Mouse (Mus musculus): ENCODE data around the gene Pde4d. TPM values are rescaled to one million over a fixed set of nuclear protein-coding genes. Genes with fewer than 3 reads are reported as not detected.
"Not testable (repeated sequence)": the region's sequence is repeated elsewhere in the genome, so short reads cannot be mapped to it uniquely, and the experiment has no call there.

The Pde4d gene
- polyA plus RNA-seq, 2 experiments: 11.7 to 17.3 TPM

DNA sequence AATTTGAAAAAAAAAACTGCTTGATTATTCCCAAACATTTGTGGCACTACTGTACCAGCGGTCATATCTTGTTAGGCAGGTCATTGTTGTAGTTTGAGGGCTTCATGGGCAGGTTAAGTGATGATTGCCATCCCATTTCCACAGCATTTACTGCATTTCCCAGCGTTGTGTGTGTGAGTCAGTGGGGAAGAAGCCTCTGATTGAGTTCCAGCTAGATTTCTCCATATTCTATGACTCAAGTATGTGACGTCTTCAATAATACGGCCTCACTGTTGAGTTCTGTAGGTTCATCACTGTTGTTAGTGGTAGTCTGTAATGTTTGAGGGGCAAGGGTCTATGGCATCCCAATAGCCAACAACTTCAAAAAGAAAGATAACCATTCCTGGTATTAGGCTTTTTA is 255.7 kb downstream of the Pde4d start:
- Histone ChIP-seq H3K4me1 (ENCODE audit: control insufficient read depth, insufficient read depth, low read length) (no peaks in the 10 kb centered on the region), H3K4me3 (replicated peaks; ENCODE audit: low read length) (no peak overlapping the region), H3K9me3 (ENCODE audit: control insufficient read depth, low read length) (no peaks in the 10 kb centered on the region), H3K9ac (ENCODE audit: low read depth, low read length, severe bottlenecking) (no peak overlapping the region), H3K27me3 (ENCODE audit: control insufficient read depth, insufficient read depth, low read length) (no peaks in the 10 kb centered on the region), H3K4me2 (replicated peaks; ENCODE audit: low read depth, low read length, severe bottlenecking) (no peak overlapping the region), H3K36me3 (ENCODE audit: control insufficient read depth, insufficient read depth, low read length) (no peaks in the 10 kb centered on the region), H3K27ac (replicated peaks; ENCODE audit: low read depth, low read length) (no peak overlapping the region)
- DNase-seq (ENCODE audit: low spot score): no peak
- ATAC-seq (ENCODE audit: low FRiP score, low read depth): no peak
- no peak for TF ChIP-seq POLR2A (IDR thresholded peaks at IDR 0.05; ENCODE audit: borderline replicate concordance, extremely low read depth, insufficient read depth, insufficient read length)
- 83% methylated on average over 4 of the region's 4 CpGs for WGBS

GRCm38 (mm10) chr13:108714032-108714431 is 264.3 kb downstream of the Pde4d start:
- Histone ChIP-seq H3K27me3 (ENCODE audit: control insufficient read depth, insufficient read depth, low read length) (no peaks in the 10 kb centered on the region), H3K9me3 (ENCODE audit: control insufficient read depth, low read length) (no peaks in the 10 kb centered on the region), H3K4me2 (replicated peaks; ENCODE audit: low read depth, low read length, severe bottlenecking) (no peak overlapping the region), H3K4me3 (replicated peaks; ENCODE audit: low read length) (no peak overlapping the region), H3K4me1 (ENCODE audit: control insufficient read depth, insufficient read depth, low read length) (no peaks in the 10 kb centered on the region), H3K36me3 (ENCODE audit: control insufficient read depth, insufficient read depth, low read length) (no peaks in the 10 kb centered on the region), H3K27ac (replicated peaks; ENCODE audit: low read depth, low read length) (no peak overlapping the region), H3K9ac (ENCODE audit: low read depth, low read length, severe bottlenecking) (no peak overlapping the region)
- ATAC-seq (ENCODE audit: low FRiP score, low read depth) (no peak), DNase-seq (ENCODE audit: low spot score) (no peak)
- TF ChIP-seq POLR2A (IDR thresholded peaks at IDR 0.05; ENCODE audit: borderline replicate concordance, extremely low read depth, insufficient read depth, insufficient read length): no peak
- 82% methylated on average over 3 of the region's 3 CpGs for WGBS

GRCm38 (mm10) chr13:108715029-108715428 is 265.3 kb downstream of the Pde4d start:
- TF ChIP-seq POLR2A (IDR thresholded peaks at IDR 0.05; ENCODE audit: borderline replicate concordance, extremely low read depth, insufficient read depth, insufficient read length): no peak
- 78% methylated on average over 3 of the region's 3 CpGs for WGBS
- no peak for DNase-seq (ENCODE audit: low spot score)
- Histone ChIP-seq H3K9ac (ENCODE audit: low read depth, low read length, severe bottlenecking) (no peak overlapping the region), H3K36me3 (ENCODE audit: control insufficient read depth, insufficient read depth, low read length) (no peaks in the 10 kb centered on the region), H3K4me3 (replicated peaks; ENCODE audit: low read length) (no peak overlapping the region), H3K27ac (replicated peaks; ENCODE audit: low read depth, low read length) (no peak overlapping the region), H3K4me2 (replicated peaks; ENCODE audit: low read depth, low read length, severe bottlenecking) (no peak overlapping the region), H3K27me3 (ENCODE audit: control insufficient read depth, insufficient read depth, low read length) (no peaks in the 10 kb centered on the region), H3K9me3 (ENCODE audit: control insufficient read depth, low read length) (no peaks in the 10 kb centered on the region), H3K4me1 (ENCODE audit: control insufficient read depth, insufficient read depth, low read length) (no peaks in the 10 kb centered on the region)
- no peak for ATAC-seq (ENCODE audit: low FRiP score, low read depth)

GRCm38 (mm10) chr13:108722234-108722633 is 272.5 kb downstream of the Pde4d start:
- no peaks in the 10 kb centered on the region for H3K27me3 ChIP-seq (ENCODE audit: control insufficient read depth, insufficient read depth, low read length)
- WGBS: 76% methylated on average over 5 of the region's 5 CpGs
- H3K36me3 ChIP-seq (ENCODE audit: control insufficient read depth, insufficient read depth, low read length): no peaks in the 10 kb centered on the region
- H3K9me3 ChIP-seq (ENCODE audit: control insufficient read depth, low read length): no peaks in the 10 kb centered on the region
- H3K4me3 ChIP-seq (replicated peaks; ENCODE audit: low read length): no peak overlapping the region
- H3K27ac ChIP-seq (replicated peaks; ENCODE audit: low read depth, low read length): no peak overlapping the region
- no peaks in the 10 kb centered on the region for H3K4me1 ChIP-seq (ENCODE audit: control insufficient read depth, insufficient read depth, low read length)
- no peak overlapping the region for H3K4me2 ChIP-seq (replicated peaks; ENCODE audit: low read depth, low read length, severe bottlenecking)
- ATAC-seq (ENCODE audit: low FRiP score, low read depth) (no peak), DNase-seq (ENCODE audit: low spot score) (no peak)
- no peak for TF ChIP-seq POLR2A (IDR thresholded peaks at IDR 0.05; ENCODE audit: borderline replicate concordance, extremely low read depth, insufficient read depth, insufficient read length)
- no peak overlapping the region for H3K9ac ChIP-seq (ENCODE audit: low read depth, low read length, severe bottlenecking)

GRCm38 (mm10) chr13:108734356-108734755 is 284.6 kb downstream of the Pde4d start:
- not testable (repeated sequence) for H3K9ac ChIP-seq (ENCODE audit: low read depth, low read length, severe bottlenecking); H3K27me3 ChIP-seq (ENCODE audit: control insufficient read depth, insufficient read depth, low read length); ATAC-seq (ENCODE audit: low FRiP score, low read depth); H3K4me2 ChIP-seq (replicated peaks; ENCODE audit: low read depth, low read length, severe bottlenecking); H3K4me1 ChIP-seq (ENCODE audit: control insufficient read depth, insufficient read depth, low read length); DNase-seq (ENCODE audit: low spot score); H3K27ac ChIP-seq (replicated peaks; ENCODE audit: low read depth, low read length); H3K36me3 ChIP-seq (ENCODE audit: control insufficient read depth, insufficient read depth, low read length); H3K9me3 ChIP-seq (ENCODE audit: control insufficient read depth, low read length); H3K4me3 ChIP-seq (replicated peaks; ENCODE audit: low read length)
- WGBS: 79% methylated on average over 2 of the region's 2 CpGs

Data from limb, embryonic 14.5 days (tissue).